Mouse (Mus musculus): Measurements from ENCODE around the gene Plk5.
A peak's percentile ranks its signal among the peaks of the same experiment; 100 is the strongest.

Gene Plk5

GRCm38 (mm10) chr10:80357994-80358639 lies 1.9 kb downstream of the Plk5 start:
- DNase-seq, result peak; percentile 78

DNA sequence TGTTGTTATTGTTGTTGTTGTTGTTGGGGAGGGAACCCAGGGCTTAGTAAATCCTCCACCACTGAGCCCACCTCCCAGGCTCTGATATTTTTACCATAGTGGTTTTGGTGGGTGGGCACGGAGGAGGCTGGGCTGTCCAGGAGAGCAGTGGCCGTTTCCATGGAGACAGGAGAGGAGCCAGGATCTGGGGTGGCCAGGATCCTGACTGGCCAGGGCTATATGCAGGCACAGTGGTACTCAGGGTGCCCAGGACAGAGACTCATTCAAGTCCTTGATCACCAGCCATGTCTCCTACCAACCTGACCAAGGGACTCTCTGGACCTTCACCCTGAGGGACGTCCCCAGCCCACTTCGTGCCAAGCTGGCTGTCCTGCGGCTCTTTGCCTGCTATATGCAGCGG lies 7.5 kb downstream of the Plk5 start:
- DNase-seq, result no peak

DNA sequence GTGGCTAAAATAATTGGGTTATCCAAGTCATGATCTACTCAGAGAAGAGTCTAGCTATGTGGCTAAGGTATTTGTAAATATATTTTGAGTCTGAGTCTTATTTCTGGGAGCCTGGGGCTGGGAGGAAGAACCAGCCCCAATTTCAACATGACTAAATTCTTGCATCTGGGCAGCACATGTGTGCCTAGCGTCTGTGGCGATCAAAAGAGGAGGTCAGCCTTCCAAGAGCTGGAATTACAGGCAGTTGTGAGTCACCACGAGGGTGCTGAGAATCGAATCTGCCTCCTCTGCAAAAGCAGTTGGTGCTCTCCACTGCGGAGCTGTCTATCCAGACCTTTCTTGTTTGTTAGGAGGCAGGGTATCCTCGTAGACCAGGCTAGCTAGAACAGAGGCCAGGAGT lies 9.5 kb downstream of the Plk5 start:
- no peak for DNase-seq

DNA sequence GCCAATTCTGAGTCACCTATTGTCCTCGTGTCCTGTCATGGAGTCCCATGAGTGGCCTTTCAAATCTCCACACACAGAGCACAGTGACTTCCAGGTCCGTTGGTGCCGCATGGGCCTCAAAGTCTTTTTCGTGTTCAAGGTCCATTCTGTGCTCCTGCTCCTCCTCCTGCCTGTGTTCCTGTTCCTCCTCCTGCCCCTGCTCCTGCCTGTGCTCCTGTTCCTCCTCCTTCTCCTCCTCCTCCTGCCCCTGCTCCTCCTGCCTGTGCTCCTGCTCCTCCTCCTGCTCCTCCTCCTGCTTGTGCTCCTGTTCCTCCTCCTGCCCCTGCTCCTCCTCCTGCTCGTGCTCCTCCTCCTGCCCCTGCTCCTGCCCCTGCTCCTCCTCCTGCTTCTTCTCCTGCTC lies 11.7 kb downstream of the Plk5 start:
- DNase-seq, result no peak

DNA sequence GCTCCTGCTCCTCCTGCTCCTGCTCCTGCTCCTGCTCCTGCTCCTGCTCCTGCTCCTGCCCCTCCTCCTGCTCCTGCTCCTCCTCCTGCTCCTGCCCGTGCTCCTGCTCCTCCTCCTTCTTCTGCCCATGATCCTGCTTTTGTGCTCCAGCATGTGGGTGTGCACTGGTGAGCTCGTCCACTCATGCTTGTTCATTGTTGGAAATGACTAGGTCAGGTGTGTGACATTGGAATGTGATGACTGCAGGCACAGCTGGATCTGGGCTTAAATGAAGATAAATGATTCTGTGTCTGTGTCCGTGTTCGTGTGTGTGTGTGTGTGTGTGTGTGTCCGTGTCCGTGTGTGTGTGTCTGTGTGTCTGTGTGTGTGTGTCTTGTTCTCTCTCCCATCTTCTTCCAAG lies 12.1 kb downstream of the Plk5 start:
- no peak for DNase-seq

DNA sequence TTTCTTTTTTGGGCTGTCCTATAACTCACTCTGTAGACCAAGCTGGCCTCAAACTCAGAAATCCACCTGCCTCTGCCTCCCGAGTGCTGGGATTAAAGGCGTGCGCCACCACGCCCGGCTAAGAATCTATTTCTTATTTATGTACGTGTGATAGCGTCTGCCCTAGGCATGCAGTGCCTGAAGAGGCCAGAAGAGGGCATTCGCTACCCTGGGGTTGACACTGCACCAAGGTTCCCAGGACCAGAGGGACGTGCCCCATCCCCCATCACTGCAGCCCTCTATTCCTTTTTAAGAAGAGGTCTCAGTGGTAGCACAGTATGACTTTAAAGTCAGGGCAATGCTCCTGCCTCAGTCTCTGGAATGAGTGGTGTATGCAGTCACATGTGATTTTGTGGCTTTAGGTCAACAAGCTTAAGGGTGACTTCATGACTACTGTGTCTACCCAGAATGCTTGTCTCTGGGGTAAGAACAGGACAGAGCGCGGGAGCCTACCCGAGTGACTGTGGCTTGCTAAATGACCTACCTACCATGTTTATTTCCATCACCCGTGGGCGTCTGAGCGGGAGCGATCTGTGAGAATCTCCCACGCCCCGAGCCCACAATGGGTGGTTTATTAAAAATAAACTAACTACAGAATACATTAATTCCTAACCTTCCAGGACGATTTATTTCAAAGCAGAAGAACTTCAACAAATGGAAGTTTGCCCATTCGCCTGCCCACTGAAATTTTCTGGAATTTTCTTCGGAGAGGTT lies 13.9 kb downstream of the Plk5 start:
- DNase-seq, result no peak

DNA sequence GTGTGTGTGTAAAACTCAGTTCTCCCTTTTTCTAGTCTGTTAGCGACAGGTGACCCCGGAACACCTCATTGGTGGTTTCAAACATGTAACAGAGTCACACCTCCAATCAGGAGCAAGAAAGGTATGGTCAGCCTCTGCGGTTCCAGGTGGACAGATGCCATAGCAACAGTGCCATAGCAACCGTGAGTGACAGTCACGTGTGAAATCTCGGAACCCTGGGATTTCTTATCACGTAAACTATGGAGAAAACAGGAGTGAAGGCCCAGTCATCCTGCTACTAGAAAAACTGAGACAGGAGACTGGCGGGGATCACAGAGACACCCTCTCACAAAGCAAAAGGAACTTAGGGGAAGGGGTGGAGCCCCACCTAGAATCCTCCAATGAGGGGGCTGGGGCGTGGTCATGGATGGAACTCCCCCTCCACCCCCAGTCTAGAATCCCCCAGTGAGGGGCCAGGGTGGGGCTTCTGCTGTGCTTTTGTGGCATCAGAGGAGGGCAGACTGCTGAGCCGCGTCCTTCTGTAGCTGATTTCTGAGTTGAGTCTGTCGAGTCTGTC lies 15.2 kb downstream of the Plk5 start:
- DNase-seq, result peak; percentile 59

- no peak for DNase-seq
Observed at GRCm38 (mm10) chr10:80371983-80372382, 15.7 kb downstream of the Plk5 start.

DNA sequence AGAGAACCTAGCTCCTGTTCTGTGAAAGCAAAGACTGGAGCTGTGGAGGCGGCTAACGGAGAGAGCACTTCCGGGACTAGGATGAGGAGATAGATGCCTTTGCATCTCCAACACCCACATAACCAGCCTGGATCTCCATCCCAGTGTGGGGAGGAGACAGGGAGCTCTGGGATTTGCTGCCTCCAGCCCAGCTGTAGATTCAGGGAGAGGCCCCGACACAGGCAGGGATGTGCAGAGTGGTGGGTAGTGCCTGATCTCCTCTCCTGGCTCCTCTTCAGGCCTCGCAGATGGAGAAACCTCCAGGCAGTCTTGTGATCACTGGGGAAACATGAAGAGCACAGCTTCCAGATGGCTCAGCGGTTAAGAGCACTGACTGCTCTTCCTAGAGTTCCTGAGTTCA lies 16.4 kb downstream of the Plk5 start:
- DNase-seq, result no peak

DNA sequence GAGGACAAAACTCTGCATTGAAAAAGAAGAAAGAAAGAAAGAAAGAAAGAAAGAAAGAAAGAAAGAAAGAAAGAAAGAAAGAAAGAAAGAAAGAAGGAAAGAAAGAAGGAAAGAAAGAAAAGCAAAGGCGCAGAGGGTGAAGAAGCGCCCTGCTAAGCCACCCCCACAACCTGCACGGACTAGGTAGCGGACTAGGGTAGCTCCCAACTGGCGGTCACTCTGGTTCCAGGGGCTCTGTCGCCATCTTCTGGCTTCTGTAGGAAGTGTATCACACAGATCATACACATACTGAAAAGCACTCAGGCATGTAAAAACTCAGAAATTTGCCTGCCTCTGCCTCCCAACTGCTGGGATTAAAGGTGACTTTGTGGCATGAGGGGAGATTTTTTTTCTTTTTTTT lies 17.8 kb downstream of the Plk5 start:
- peak; percentile 85 for DNase-seq

DNA sequence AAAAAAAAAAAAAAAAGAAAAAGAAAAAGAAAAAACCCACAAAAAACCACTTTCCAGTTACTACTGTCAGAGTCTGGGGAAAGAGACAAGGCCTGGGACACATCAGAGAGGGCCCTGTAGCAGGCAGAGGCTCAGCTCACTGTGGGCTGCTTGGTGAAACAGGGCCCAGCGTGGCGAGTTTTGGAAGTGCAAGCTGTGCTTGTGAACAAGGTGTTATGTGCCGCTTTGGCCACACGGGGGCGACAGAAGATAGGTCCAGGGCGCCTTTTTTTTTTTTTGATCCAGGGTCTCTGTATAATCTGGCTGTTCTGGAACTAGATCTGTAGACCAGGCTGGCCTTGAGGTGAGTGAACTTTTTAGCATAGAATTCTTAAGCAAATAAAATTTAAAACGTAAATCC lies 19.9 kb downstream of the Plk5 start:
- DNase-seq, result peak; percentile 86

GRCm38 (mm10) chr10:80377716-80378115 lies 21.5 kb downstream of the Plk5 start:
- DNase-seq, result no peak

GRCm38 (mm10) chr10:80382641-80383365 lies 26.5 kb downstream of the Plk5 start:
- no peak for DNase-seq

DNA sequence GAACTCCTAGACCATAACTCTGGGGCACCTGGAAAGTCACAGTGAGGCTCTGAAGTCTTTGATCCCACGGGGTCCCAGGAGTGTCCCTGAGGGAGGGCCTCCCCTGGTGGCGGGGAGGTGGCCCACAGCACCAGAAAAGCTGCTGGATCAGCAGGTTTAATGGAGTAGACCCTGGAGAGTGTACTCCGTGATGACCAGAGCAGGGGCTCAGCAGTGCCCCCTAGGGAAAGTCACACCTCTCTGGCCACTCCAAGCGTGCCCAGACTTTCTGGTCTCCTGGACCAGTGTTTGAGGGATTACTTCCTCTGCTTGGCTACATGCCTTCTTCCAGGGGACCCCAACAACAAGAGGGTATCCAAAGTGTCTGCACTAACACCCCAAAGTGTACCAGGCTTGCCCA lies 27.2 kb downstream of the Plk5 start:
- no peak for DNase-seq

GRCm38 (mm10) chr10:80384115-80384639 lies 27.9 kb downstream of the Plk5 start:
- DNase-seq, result no peak

- DNase-seq, result no peak
Observed at GRCm38 (mm10) chr10:80384709-80385108, 28.4 kb downstream of the Plk5 start.

- no peak for DNase-seq
Observed at GRCm38 (mm10) chr10:80385310-80385709, 29.1 kb downstream of the Plk5 start.

- no peak for DNase-seq
Observed at GRCm38 (mm10) chr10:80385811-80386734, 29.8 kb downstream of the Plk5 start.

DNA sequence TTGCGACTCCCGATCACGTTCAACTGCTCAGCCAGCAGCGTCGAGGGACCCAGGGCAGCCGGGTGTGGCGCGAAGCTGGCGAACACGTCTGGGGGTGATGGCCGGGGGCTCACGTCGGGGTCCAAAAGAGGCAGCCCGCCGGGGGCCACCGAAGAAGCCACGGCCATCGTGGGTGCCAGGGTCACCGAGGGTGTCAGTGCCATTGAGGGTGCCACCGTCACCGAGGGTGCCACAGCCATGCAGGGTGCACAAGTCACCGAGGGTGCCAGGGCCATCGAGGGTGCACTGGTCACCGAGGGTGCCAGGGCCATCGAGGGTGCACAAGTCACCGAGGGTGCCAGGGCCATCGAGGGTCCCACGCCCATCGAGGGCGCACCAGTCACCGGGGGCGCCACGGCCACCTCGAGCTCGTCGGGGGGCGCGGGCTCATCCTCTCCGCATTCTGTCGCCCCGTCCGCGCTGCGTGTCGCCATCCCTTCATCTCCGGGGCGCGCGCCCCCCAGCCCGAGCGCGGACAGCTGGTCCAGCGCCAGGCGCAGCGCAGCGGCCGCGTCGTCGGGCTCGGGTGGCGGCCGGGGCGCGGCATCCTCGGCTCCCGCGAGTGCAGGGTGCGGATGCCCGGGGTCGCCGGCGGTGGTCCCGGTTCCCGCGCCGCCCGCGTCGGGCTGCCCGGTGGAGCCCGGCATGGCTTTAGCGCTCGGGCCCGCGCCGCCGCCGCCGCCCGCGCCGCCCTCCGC lies 30.6 kb downstream of the Plk5 start:
- no peak for DNase-seq

DNA sequence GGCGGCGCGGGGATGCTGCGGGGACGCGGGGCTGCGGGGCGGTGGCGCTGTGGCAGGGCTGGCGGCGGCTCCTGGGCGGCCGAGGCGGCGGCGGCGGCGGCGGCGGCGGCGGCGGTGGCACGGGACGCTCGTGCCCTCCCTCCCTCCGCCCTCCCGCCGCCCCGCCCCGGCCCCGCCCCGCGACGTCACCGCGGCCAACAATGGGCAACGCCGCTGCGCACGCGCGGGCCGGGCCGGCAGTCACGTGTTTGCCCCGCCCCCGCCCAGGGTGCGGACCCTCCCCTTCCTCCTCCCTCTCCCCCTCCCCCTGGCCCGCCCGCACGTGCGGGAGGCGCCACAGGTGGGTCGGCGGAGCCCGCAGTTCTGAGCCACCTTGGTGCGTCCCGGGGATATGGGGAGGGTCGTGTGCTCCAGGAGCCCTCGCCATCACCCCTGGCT lies 31.3 kb downstream of the Plk5 start, which contains the start of gene Mex3d:
Mex3d (minus strand) TSS at position 138 of the 438 bp plus-strand sequence.
- DNase-seq, result peak; percentile 84

DNA sequence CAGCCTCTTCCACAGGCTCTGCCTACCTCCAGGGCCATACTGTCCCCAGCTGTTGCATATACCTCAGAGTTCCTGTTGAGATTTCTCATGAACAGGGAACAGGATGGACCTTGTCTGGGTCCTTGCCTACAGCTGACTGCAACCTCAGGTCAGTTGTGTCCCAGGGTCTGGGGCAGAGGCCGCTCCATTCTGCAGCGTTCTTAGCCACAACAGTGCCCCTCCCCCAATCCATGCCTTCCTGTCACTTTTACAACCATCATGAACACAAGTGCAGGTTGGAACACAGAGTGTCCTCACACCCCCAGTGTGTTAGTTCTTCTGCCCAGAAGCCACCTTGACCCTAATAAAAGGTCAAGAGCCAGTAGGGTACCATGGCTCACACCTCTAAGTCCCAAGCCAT lies 32.5 kb downstream of the Plk5 start:
- DNase-seq, result no peak
